Mouse (Mus musculus) forebrain, postnatal 0 days (tissue): ENCODE measurements around the gene Cfi. TPM values are rescaled to one million over a fixed set of nuclear protein-coding genes. Genes with fewer than 3 reads are reported as not detected.

Experiments
- ATAC-seq: fragments of 200-750 bp; cut with Nextera tagmentation; 2 replicates; pipeline ENCODE4 v1.8.0; 2017; ENCODE audit warnings: mild to moderate bottlenecking, moderate library complexity
- DNase-seq: peaks from one replicate; pipeline ENCODE4 v3.0.0-alpha.2; 2015
- H3K27ac ChIP-seq: fragments of 300-500 bp; sonication (generic); 2 replicates; pipeline ENCODE4 v1.5.1; 2014; ENCODE audit warnings: low read depth, mild to moderate bottlenecking, antibody characterized with exemption, low read length, moderate library complexity, mixed read lengths
- H3K27me3 ChIP-seq: fragments of 300-500 bp; sonication (generic); 2 replicates; pipeline ENCODE4 v1.6.1; 2014; ENCODE audit warnings: mild to moderate bottlenecking, low read length, mixed read lengths; ENCODE audit not compliant: insufficient read depth
- H3K36me3 ChIP-seq: fragments of 300-500 bp; sonication (generic); 2 replicates; pipeline ENCODE4 v1.6.1; 2014; ENCODE audit warnings: mild to moderate bottlenecking, moderate library complexity; ENCODE audit not compliant: insufficient read depth
- H3K4me1 ChIP-seq: fragments of 300-500 bp; sonication (generic); 2 replicates; pipeline ENCODE4 v1.6.1; 2014; ENCODE audit warnings: antibody characterized with exemption; ENCODE audit not compliant: insufficient read depth
- H3K4me2 ChIP-seq: fragments of 300-500 bp; sonication (generic); 2 replicates; pipeline ENCODE4 v1.6.1; 2014; ENCODE audit warnings: low read depth, mild to moderate bottlenecking, moderate library complexity
- H3K4me3 ChIP-seq: fragments of 300-500 bp; sonication (generic); 2 replicates; pipeline ENCODE4 v1.5.1; 2014; ENCODE audit warnings: low read depth, low read length, mixed read lengths
- H3K9ac ChIP-seq: fragments of 300-500 bp; sonication (generic); 2 replicates; pipeline ENCODE4 v1.6.1; 2014; ENCODE audit warnings: mild to moderate bottlenecking
- H3K9me3 ChIP-seq: fragments of 300-500 bp; sonication (generic); 2 replicates; pipeline ENCODE4 v1.6.1; 2016; ENCODE audit warnings: low read length
- CTCF ChIP-seq: sonication (generic); IDR thresholded peaks from 2 replicates; pipeline ENCODE4 v1.5.1; 2016; ENCODE audit warnings: antibody characterized with exemption, control low read depth, low read depth
- WGBS: fragments of 180-500 bp; shearing (Covaris S2); extraction: QIAGEN DNeasy Blood & Tissue Kit; methylation state at CpG from one replicate; pipeline ENCODE4 v1.1.7; 2014; 5-methylcytosine and 5-hydroxymethylcytosine counted together
- polyA plus RNA-seq: library from polyadenylated mRNA; unstranded; fragments of >200 nt; fragmentation: Nextera tagmentation; extraction: Ambion mirVana; gene quantifications from 2 replicates; pipeline ENCODE4 v1.2.1, GENCODE M21; 2015
- total RNA-seq: library from RNA; depleted of rRNA; stranded (reverse); fragments of >200 nt; gene quantifications from 2 replicates; pipeline ENCODE4 v1.2.3, GENCODE M21; 2014

The Cfi gene
- total and polyA plus RNA-seq, 2 experiments from 2014 or later: 0.33 TPM; not detected in 1

- Histone ChIP-seq H3K4me3 (no peak overlapping the region), H3K4me2 (no peak overlapping the region), H3K9me3 (no peaks in the 10 kb centered on the region), H3K36me3 (no peaks in the 10 kb centered on the region), H3K9ac (no peak overlapping the region), H3K4me1 (no peaks in the 10 kb centered on the region), H3K27me3 (no peaks in the 10 kb centered on the region), H3K27ac (no peak overlapping the region)
- no peak for ATAC-seq
- TF ChIP-seq CTCF: peak; percentile 53
- DNase-seq: no peak
- WGBS: 57% methylated on average over 14 of the region's 14 CpGs
Measured at GRCm38 (mm10) chr3:129863698-129864097, 28.0 kb downstream of the Cfi start.

GRCm38 (mm10) chr3:129877327-129877726, 41.6 kb downstream of the Cfi start:
- H3K4me2 ChIP-seq: no peak overlapping the region
- no peak for TF ChIP-seq CTCF

GRCm38 (mm10) chr3:129878405-129879021, 42.8 kb downstream of the Cfi start, which contains the start of gene Pla2g12a:
Pla2g12a (plus strand) TSS chr3:129878606.
- H3K9ac ChIP-seq: peak within 1 kb of the TSS; percentile 72
- H3K4me1 ChIP-seq: peaks cover 6% of the 10 kb centered on the region; the same call in 1 of the 2 replicates
- peak within 1 kb of the TSS; percentile 79 for H3K27ac ChIP-seq
- no peaks in the 10 kb centered on the region for H3K36me3 ChIP-seq
- TF ChIP-seq CTCF: peak; percentile 50
- peak; percentile 96 for ATAC-seq
- DNase-seq: peak; percentile 97
- no peaks in the 10 kb centered on the region for H3K9me3 ChIP-seq
- H3K4me2 ChIP-seq: peak within 1 kb of the TSS; percentile 93
- 2% methylated on average over 54 of the region's 66 CpGs for WGBS
- H3K4me3 ChIP-seq: peak within 1 kb of the TSS; percentile 92
- no peaks in the 10 kb centered on the region for H3K27me3 ChIP-seq

More at GRCm38 (mm10) chr3:129877327-129877726, 41.6 kb downstream of the Cfi start:
- H3K36me3 ChIP-seq: no peaks in the 10 kb centered on the region
- no peak overlapping the region for H3K4me3 ChIP-seq
- ATAC-seq (no peak), DNase-seq (no peak)
- no peak overlapping the region for H3K27ac ChIP-seq
- H3K27me3 ChIP-seq: no peaks in the 10 kb centered on the region
- no peak overlapping the region for H3K9ac ChIP-seq
- WGBS: 69% methylated on average over 10 of the region's 10 CpGs
- no peaks in the 10 kb centered on the region for H3K9me3 ChIP-seq
- H3K4me1 ChIP-seq: peaks cover 6% of the 10 kb centered on the region; the same call in 1 of the 2 replicates

- Histone ChIP-seq H3K9ac (peak overlapping the region; percentile 72), H3K4me3 (peak overlapping the region; percentile 92), H3K9me3 (no peaks in the 10 kb centered on the region), H3K4me1 (peaks cover 6% of the 10 kb centered on the region; the same call in 1 of the 2 replicates), H3K4me2 (peak overlapping the region; percentile 93), H3K27ac (no peak overlapping the region), H3K36me3 (no peaks in the 10 kb centered on the region), H3K27me3 (no peaks in the 10 kb centered on the region)
- TF ChIP-seq CTCF: no peak
- under 1% methylated on average over 24 of the region's 25 CpGs for WGBS
- peak; percentile 26 for ATAC-seq
- peak; percentile 12 for DNase-seq
Measured at GRCm38 (mm10) chr3:129879131-129879757, 43.6 kb downstream of the Cfi start.

- no peak overlapping the region for H3K27ac ChIP-seq
- no peak for DNase-seq
- ATAC-seq: no peak
- H3K4me1 ChIP-seq: peaks cover 6% of the 10 kb centered on the region; the same call in 1 of the 2 replicates
- no peaks in the 10 kb centered on the region for H3K27me3 ChIP-seq
- TF ChIP-seq CTCF: no peak
- 60% methylated on average over 2 of the region's 2 CpGs for WGBS
- no peak overlapping the region for H3K9ac ChIP-seq
- H3K4me3 ChIP-seq: 0 out of 2 replicates have a peak overlapping the region, but pooled peaks have one; percentile 92
- peak overlapping the region; percentile 93; the same call in 1 of the 2 replicates for H3K4me2 ChIP-seq
- no peaks in the 10 kb centered on the region for H3K36me3 ChIP-seq
- no peaks in the 10 kb centered on the region for H3K9me3 ChIP-seq
Measured at GRCm38 (mm10) chr3:129879913-129880312, 44.2 kb downstream of the Cfi start.

GRCm38 (mm10) chr3:129880925-129881593, 45.4 kb downstream of the Cfi start:
- TF ChIP-seq CTCF: no peak

More at GRCm38 (mm10) chr3:129880925-129881593, 45.4 kb downstream of the Cfi start:
- Histone ChIP-seq H3K9me3 (no peaks in the 10 kb centered on the region), H3K4me1 (peaks cover 6% of the 10 kb centered on the region; the same call in 1 of the 2 replicates), H3K9ac (no peak overlapping the region), H3K27ac (no peak overlapping the region), H3K4me3 (no peak overlapping the region), H3K36me3 (no peaks in the 10 kb centered on the region), H3K27me3 (no peaks in the 10 kb centered on the region), H3K4me2 (no peak overlapping the region)
- ATAC-seq (no peak), DNase-seq (no peak)
- 90% methylated on average over 8 of the region's 8 CpGs for WGBS
